Mouse (Mus musculus): Measurements from ENCODE around the gene Rgs8. TPM values are rescaled to one million over a fixed set of nuclear protein-coding genes. Genes with fewer than 3 reads are reported as not detected.

Rgs8 gene
- polyA plus RNA-seq, 1 experiment from 2014 or later = 0.15 TPM

- no peak overlapping the region for H3K4me3 ChIP-seq (ENCODE audit: low read length)
- no peaks in the 10 kb centered on the region for H3K27me3 ChIP-seq (ENCODE audit: control insufficient read depth, insufficient read depth, low read depth, low read length)
- no peak overlapping the region for H3K9ac ChIP-seq (ENCODE audit: low read length)
- no peak overlapping the region for H3K4me2 ChIP-seq (ENCODE audit: low read depth, low read length)
- no peaks in the 10 kb centered on the region for H3K9me3 ChIP-seq (ENCODE audit: control insufficient read depth, low read length)
- H3K36me3 ChIP-seq (ENCODE audit: control insufficient read depth, insufficient read depth, low read length) = no peaks in the 10 kb centered on the region
- no peak overlapping the region for H3K27ac ChIP-seq (ENCODE audit: low read length)
- no peaks in the 10 kb centered on the region for H3K4me1 ChIP-seq (replicated peaks; ENCODE audit: control insufficient read depth, insufficient read depth, low read length)
- WGBS = 71% methylated on average over 16 of the region's 16 CpGs
- no peak for ATAC-seq (ENCODE audit: low read depth)
Observed at GRCm38 (mm10) chr1:153697581-153698251, 44.9 kb downstream of the Rgs8 start.

GRCm38 (mm10) chr1:153698311-153699084 lies 45.7 kb downstream of the Rgs8 start:
- Histone ChIP-seq H3K4me3 (ENCODE audit: low read length) (no peak overlapping the region), H3K9ac (ENCODE audit: low read length) (no peak overlapping the region), H3K36me3 (ENCODE audit: control insufficient read depth, insufficient read depth, low read length) (no peaks in the 10 kb centered on the region), H3K9me3 (ENCODE audit: control insufficient read depth, low read length) (no peaks in the 10 kb centered on the region), H3K4me1 (replicated peaks; ENCODE audit: control insufficient read depth, insufficient read depth, low read length) (no peaks in the 10 kb centered on the region; the same call in 1 of the 2 replicates), H3K27me3 (ENCODE audit: control insufficient read depth, insufficient read depth, low read depth, low read length) (no peaks in the 10 kb centered on the region), H3K27ac (ENCODE audit: low read length) (no peak overlapping the region), H3K4me2 (ENCODE audit: low read depth, low read length) (no peak overlapping the region)
- 63% methylated on average over 7 of the region's 7 CpGs for WGBS
- no peak for ATAC-seq (ENCODE audit: low read depth)

- Histone ChIP-seq H3K27me3 (ENCODE audit: control insufficient read depth, insufficient read depth, low read depth, low read length) (no peaks in the 10 kb centered on the region), H3K9me3 (ENCODE audit: control insufficient read depth, low read length) (no peaks in the 10 kb centered on the region), H3K36me3 (ENCODE audit: control insufficient read depth, insufficient read depth, low read length) (no peaks in the 10 kb centered on the region), H3K4me2 (ENCODE audit: low read depth, low read length) (no peak overlapping the region), H3K4me3 (ENCODE audit: low read length) (no peak overlapping the region), H3K9ac (ENCODE audit: low read length) (no peak overlapping the region), H3K4me1 (replicated peaks; ENCODE audit: control insufficient read depth, insufficient read depth, low read length) (no peaks in the 10 kb centered on the region; the same call in 1 of the 2 replicates), H3K27ac (ENCODE audit: low read length) (no peak overlapping the region)
- ATAC-seq (ENCODE audit: low read depth) = no peak
- 67% methylated on average over 11 of the region's 11 CpGs for WGBS
Observed at GRCm38 (mm10) chr1:153700448-153701063, 47.7 kb downstream of the Rgs8 start.

GRCm38 (mm10) chr1:153701461-153701860 lies 48.6 kb downstream of the Rgs8 start:
- no peak overlapping the region for H3K4me2 ChIP-seq (ENCODE audit: low read depth, low read length)
- H3K27me3 ChIP-seq (ENCODE audit: control insufficient read depth, insufficient read depth, low read depth, low read length) = no peaks in the 10 kb centered on the region
- H3K9me3 ChIP-seq (ENCODE audit: control insufficient read depth, low read length) = no peaks in the 10 kb centered on the region
- H3K4me1 ChIP-seq (replicated peaks; ENCODE audit: control insufficient read depth, insufficient read depth, low read length) = no peaks in the 10 kb centered on the region; the same call in 1 of the 2 replicates
- no peak overlapping the region for H3K9ac ChIP-seq (ENCODE audit: low read length)
- no peak for ATAC-seq (ENCODE audit: low read depth)
- 73% methylated on average over 1 of the region's 1 CpGs for WGBS
- H3K4me3 ChIP-seq (ENCODE audit: low read length) = no peak overlapping the region
- no peak overlapping the region for H3K27ac ChIP-seq (ENCODE audit: low read length)
- H3K36me3 ChIP-seq (ENCODE audit: control insufficient read depth, insufficient read depth, low read length) = no peaks in the 10 kb centered on the region

- Histone ChIP-seq H3K4me1 (replicated peaks; ENCODE audit: control insufficient read depth, insufficient read depth, low read length) (no peaks in the 10 kb centered on the region; the same call in 1 of the 2 replicates), H3K4me2 (ENCODE audit: low read depth, low read length) (no peak overlapping the region), H3K27ac (ENCODE audit: low read length) (no peak overlapping the region), H3K36me3 (ENCODE audit: control insufficient read depth, insufficient read depth, low read length) (no peaks in the 10 kb centered on the region), H3K9ac (ENCODE audit: low read length) (no peak overlapping the region), H3K27me3 (ENCODE audit: control insufficient read depth, insufficient read depth, low read depth, low read length) (no peaks in the 10 kb centered on the region), H3K9me3 (ENCODE audit: control insufficient read depth, low read length) (no peaks in the 10 kb centered on the region), H3K4me3 (ENCODE audit: low read length) (no peak overlapping the region)
- 72% methylated on average over 8 of the region's 8 CpGs for WGBS
- no peak for ATAC-seq (ENCODE audit: low read depth)
Observed at GRCm38 (mm10) chr1:153702166-153702852, 49.5 kb downstream of the Rgs8 start.

- no peaks in the 10 kb centered on the region for H3K36me3 ChIP-seq (ENCODE audit: control insufficient read depth, insufficient read depth, low read length)
- no peak for ATAC-seq (ENCODE audit: low read depth)
- no peak overlapping the region for H3K4me2 ChIP-seq (ENCODE audit: low read depth, low read length)
- no peak overlapping the region for H3K27ac ChIP-seq (ENCODE audit: low read length)
- WGBS = 70% methylated on average over 8 of the region's 8 CpGs
- H3K9me3 ChIP-seq (ENCODE audit: control insufficient read depth, low read length) = no peaks in the 10 kb centered on the region
- H3K9ac ChIP-seq (ENCODE audit: low read length) = no peak overlapping the region
- no peaks in the 10 kb centered on the region; the same call in 1 of the 2 replicates for H3K4me1 ChIP-seq (replicated peaks; ENCODE audit: control insufficient read depth, insufficient read depth, low read length)
- H3K4me3 ChIP-seq (ENCODE audit: low read length) = no peak overlapping the region
- no peaks in the 10 kb centered on the region for H3K27me3 ChIP-seq (ENCODE audit: control insufficient read depth, insufficient read depth, low read depth, low read length)
Observed at GRCm38 (mm10) chr1:153702853-153703410, 50.1 kb downstream of the Rgs8 start.

GRCm38 (mm10) chr1:153703445-153703991 lies 50.7 kb downstream of the Rgs8 start:
- no peak overlapping the region for H3K27ac ChIP-seq (ENCODE audit: low read length)
- H3K9ac ChIP-seq (ENCODE audit: low read length) = no peak overlapping the region
- no peak for ATAC-seq (ENCODE audit: low read depth)
- H3K4me3 ChIP-seq (ENCODE audit: low read length) = no peak overlapping the region
- WGBS = 14% methylated on average over 12 of the region's 12 CpGs
- H3K4me1 ChIP-seq (replicated peaks; ENCODE audit: control insufficient read depth, insufficient read depth, low read length) = no peaks in the 10 kb centered on the region; the same call in 1 of the 2 replicates
- 0 out of 2 replicates have a peak overlapping the region, but pooled peaks have one; percentile 8 for H3K4me2 ChIP-seq (ENCODE audit: low read depth, low read length)
- H3K36me3 ChIP-seq (ENCODE audit: control insufficient read depth, insufficient read depth, low read length) = no peaks in the 10 kb centered on the region
- no peaks in the 10 kb centered on the region for H3K27me3 ChIP-seq (ENCODE audit: control insufficient read depth, insufficient read depth, low read depth, low read length)
- H3K9me3 ChIP-seq (ENCODE audit: control insufficient read depth, low read length) = no peaks in the 10 kb centered on the region

- H3K4me3 ChIP-seq (ENCODE audit: low read length) = no peak overlapping the region
- 17% methylated on average over 7 of the region's 7 CpGs for WGBS
- ATAC-seq (ENCODE audit: low read depth) = peak; percentile 41; the same call in 1 of the 2 replicates
- no peaks in the 10 kb centered on the region for H3K36me3 ChIP-seq (ENCODE audit: control insufficient read depth, insufficient read depth, low read length)
- H3K27ac ChIP-seq (ENCODE audit: low read length) = no peak overlapping the region
- no peaks in the 10 kb centered on the region for H3K27me3 ChIP-seq (ENCODE audit: control insufficient read depth, insufficient read depth, low read depth, low read length)
- H3K9ac ChIP-seq (ENCODE audit: low read length) = no peak overlapping the region
- H3K4me1 ChIP-seq (replicated peaks; ENCODE audit: control insufficient read depth, insufficient read depth, low read length) = no peaks in the 10 kb centered on the region; the same call in 1 of the 2 replicates
- H3K9me3 ChIP-seq (ENCODE audit: control insufficient read depth, low read length) = no peaks in the 10 kb centered on the region
- no peak overlapping the region for H3K4me2 ChIP-seq (ENCODE audit: low read depth, low read length)
Observed at GRCm38 (mm10) chr1:153704174-153704573, 51.3 kb downstream of the Rgs8 start.

All from lung, embryonic 16.5 days (tissue).